Mouse (Mus musculus) embryonic facial prominence, embryonic 11.5 days (tissue): ENCODE measurements around the gene Snrpd2. TPM values are rescaled to one million over a fixed set of nuclear protein-coding genes. Genes with fewer than 3 reads are reported as not detected.

Experiments used
- ATAC-seq: fragments of 200-750 bp; cut with Nextera tagmentation; replicated peaks from 2 replicates; pipeline ENCODE4 v1.8.0; 2017; ENCODE audit warnings: low read depth; ENCODE audit not compliant: insufficient number of reproducible peaks, low FRiP score, low TSS enrichment
- DNase-seq: peaks from one replicate; pipeline ENCODE4 v3.0.0-alpha.2; 2015; ENCODE audit warnings: low spot score
- H3K27ac ChIP-seq: fragments of 300-500 bp; sonication (generic); replicated peaks from 2 replicates; pipeline ENCODE4 v1.5.1; 2014; ENCODE audit warnings: mild to moderate bottlenecking, low read depth, low read length, control low read depth
- H3K27me3 ChIP-seq: fragments of 300-500 bp; sonication (generic); 2 replicates; pipeline ENCODE4 v1.6.1; 2014; ENCODE audit warnings: mild to moderate bottlenecking, low read length, moderate library complexity, mixed read lengths; ENCODE audit not compliant: control insufficient read depth, insufficient read depth
- H3K36me3 ChIP-seq: fragments of 300-500 bp; sonication (generic); replicated peaks from 2 replicates; pipeline ENCODE4 v1.6.1; 2014; ENCODE audit warnings: low read depth, mild to moderate bottlenecking, low read length, moderate library complexity, mixed read lengths; ENCODE audit not compliant: control insufficient read depth, insufficient read depth
- H3K4me1 ChIP-seq: fragments of 300-500 bp; sonication (generic); 2 replicates; pipeline ENCODE4 v1.6.1; 2014; ENCODE audit warnings: low read length, mixed read lengths; ENCODE audit not compliant: control insufficient read depth, insufficient read depth
- H3K4me2 ChIP-seq: fragments of 300-500 bp; sonication (generic); 2 replicates; pipeline ENCODE4 v1.6.1; 2014; ENCODE audit warnings: low read depth, mild to moderate bottlenecking, control low read depth, low read length, moderate library complexity
- H3K4me3 ChIP-seq: fragments of 300-500 bp; sonication (generic); 2 replicates; pipeline ENCODE4 v1.5.1; 2014; ENCODE audit warnings: low read depth, low read length, control low read depth
- H3K9ac ChIP-seq: fragments of 300-500 bp; sonication (generic); replicated peaks from 2 replicates; pipeline ENCODE4 v1.6.1; 2014; ENCODE audit warnings: mild to moderate bottlenecking, control low read depth, low read length
- H3K9me3 ChIP-seq: fragments of 300-500 bp; sonication (generic); replicated peaks from 2 replicates; pipeline ENCODE4 v1.6.1; 2016; ENCODE audit warnings: mild to moderate bottlenecking, low read length, inconsistent platforms, mixed read lengths; ENCODE audit not compliant: control insufficient read depth
- WGBS: fragments of 180-500 bp; shearing (Covaris S2); extraction: QIAGEN DNeasy Blood & Tissue Kit; methylation state at CpG from one replicate; pipeline ENCODE4 v1.1.7; 2014; 5-methylcytosine and 5-hydroxymethylcytosine counted together
- polyA plus RNA-seq: library from polyadenylated mRNA; unstranded; fragments of >200 nt; fragmentation: Nextera tagmentation; extraction: Ambion mirVana; gene quantifications from 2 replicates; pipeline ENCODE4 v1.2.1, GENCODE M21; 2014

Gene Snrpd2
- polyA plus RNA-seq, 1 experiment from 2014 or later, result 157 TPM

GRCm38 (mm10) chr7:19154796-19155195 is 5.3 kb downstream of the Snrpd2 start:
- Histone ChIP-seq H3K27ac (no peak overlapping the region), H3K9ac (no peak overlapping the region), H3K4me2 (no peak overlapping the region), H3K27me3 (peaks cover 5% of the 10 kb centered on the region), H3K9me3 (no peaks in the 10 kb centered on the region), H3K36me3 (peaks cover 7% of the 10 kb centered on the region), H3K4me1 (no peaks in the 10 kb centered on the region; the same call in 1 of the 2 replicates), H3K4me3 (no peak overlapping the region)
- ATAC-seq (no peak), DNase-seq (no peak)
- WGBS, result 78% methylated on average over 8 of the region's 8 CpGs

GRCm38 (mm10) chr7:19155825-19156475 is 6.4 kb downstream of the Snrpd2 start:
- H3K4me3 ChIP-seq, result no peak overlapping the region
- H3K4me2 ChIP-seq, result no peak overlapping the region
- DNase-seq (no peak), ATAC-seq (no peak)
- H3K36me3 ChIP-seq, result peaks cover 7% of the 10 kb centered on the region
- H3K27me3 ChIP-seq, result peaks cover 8% of the 10 kb centered on the region
- peaks cover 2% of the 10 kb centered on the region for H3K4me1 ChIP-seq
- WGBS, result 59% methylated on average over 13 of the region's 13 CpGs
- no peak overlapping the region for H3K27ac ChIP-seq
- no peak overlapping the region for H3K9ac ChIP-seq
- no peaks in the 10 kb centered on the region for H3K9me3 ChIP-seq

GRCm38 (mm10) chr7:19157160-19157800 is 7.8 kb downstream of the Snrpd2 start:
- Histone ChIP-seq H3K9ac (no peak overlapping the region), H3K27ac (no peak overlapping the region), H3K4me3 (no peak overlapping the region), H3K9me3 (no peaks in the 10 kb centered on the region), H3K4me1 (peaks cover 2% of the 10 kb centered on the region), H3K27me3 (peaks cover 8% of the 10 kb centered on the region), H3K4me2 (peak overlapping the region; percentile 16; the same call in 1 of the 2 replicates), H3K36me3 (peaks cover 7% of the 10 kb centered on the region)
- DNase-seq, result peak; percentile 86
- ATAC-seq, result peak; percentile 53
- 5% methylated on average over 30 of the region's 30 CpGs for WGBS

GRCm38 (mm10) chr7:19158601-19159000 is 9.1 kb downstream of the Snrpd2 start:
- no peaks in the 10 kb centered on the region for H3K9me3 ChIP-seq
- no peak overlapping the region for H3K9ac ChIP-seq
- H3K27me3 ChIP-seq, result peaks cover 9% of the 10 kb centered on the region
- H3K4me3 ChIP-seq, result no peak overlapping the region
- peaks cover 3% of the 10 kb centered on the region; the same call in 1 of the 2 replicates for H3K36me3 ChIP-seq
- DNase-seq (no peak), ATAC-seq (no peak)
- no peak overlapping the region for H3K27ac ChIP-seq
- H3K4me1 ChIP-seq, result peaks cover 2% of the 10 kb centered on the region
- H3K4me2 ChIP-seq, result no peak overlapping the region; the same call in 1 of the 2 replicates
- 69% methylated on average over 11 of the region's 11 CpGs for WGBS

- Histone ChIP-seq H3K27ac (no peak overlapping the region), H3K4me3 (no peak overlapping the region; the same call in 1 of the 2 replicates), H3K9ac (0 out of 2 replicates have a peak overlapping the region, but pooled peaks have one; percentile 9), H3K4me1 (peaks cover 2% of the 10 kb centered on the region), H3K27me3 (peaks cover 12% of the 10 kb centered on the region), H3K36me3 (no peaks in the 10 kb centered on the region), H3K9me3 (no peaks in the 10 kb centered on the region), H3K4me2 (no peak overlapping the region)
- 13% methylated on average over 18 of the region's 18 CpGs for WGBS
- DNase-seq (no peak), ATAC-seq (no peak)
These were observed 9.9 kb downstream of the Snrpd2 start for GRCm38 (mm10) chr7:19159411-19159810.

- no peaks in the 10 kb centered on the region for H3K9me3 ChIP-seq
- H3K27ac ChIP-seq, result no peak overlapping the region
- peaks cover 2% of the 10 kb centered on the region for H3K4me1 ChIP-seq
- peaks cover 19% of the 10 kb centered on the region for H3K27me3 ChIP-seq
- H3K36me3 ChIP-seq, result no peaks in the 10 kb centered on the region
- H3K9ac ChIP-seq, result 0 out of 2 replicates have a peak overlapping the region, but pooled peaks have one; percentile 4
- H3K4me3 ChIP-seq, result peak overlapping the region; percentile 27
- ATAC-seq (0 out of 2 replicates have a peak, but pooled peaks have one; percentile 1), DNase-seq (peak; percentile 63)
- 3% methylated on average over 17 of the region's 20 CpGs for WGBS
- H3K4me2 ChIP-seq, result peak overlapping the region; percentile 67
These were observed 10.6 kb downstream of the Snrpd2 start for GRCm38 (mm10) chr7:19160115-19160514.

- ATAC-seq, result no peak
- Histone ChIP-seq H3K36me3 (no peaks in the 10 kb centered on the region), H3K27me3 (peaks cover 19% of the 10 kb centered on the region), H3K4me2 (no peak overlapping the region), H3K9me3 (no peaks in the 10 kb centered on the region), H3K9ac (no peak overlapping the region), H3K4me3 (no peak overlapping the region), H3K4me1 (peaks cover 2% of the 10 kb centered on the region), H3K27ac (no peak overlapping the region)
- no peak for DNase-seq
- WGBS, result 83% methylated on average over 7 of the region's 7 CpGs
These were observed 13.4 kb downstream of the Snrpd2 start for GRCm38 (mm10) chr7:19162928-19163327.

GRCm38 (mm10) chr7:19163752-19164151 is 14.2 kb downstream of the Snrpd2 start:
- Histone ChIP-seq H3K27ac (no peak overlapping the region), H3K27me3 (peaks cover 19% of the 10 kb centered on the region), H3K9ac (no peak overlapping the region), H3K4me1 (peaks cover 2% of the 10 kb centered on the region), H3K9me3 (no peaks in the 10 kb centered on the region), H3K4me2 (no peak overlapping the region; the same call in 1 of the 2 replicates), H3K36me3 (no peaks in the 10 kb centered on the region), H3K4me3 (no peak overlapping the region)
- 34% methylated on average over 12 of the region's 12 CpGs for WGBS
- DNase-seq (no peak), ATAC-seq (no peak)
